Mouse (Mus musculus): ENCODE measurements around the gene Tle4. TPM values are rescaled to one million over a fixed set of nuclear protein-coding genes. Genes with fewer than 3 reads are reported as not detected.

Gene Tle4
- polyA plus RNA-seq, 1 experiment, result 0.41 TPM

- Histone ChIP-seq H3K36me3 (ENCODE audit: control insufficient read depth) (peaks cover 14% of the 10 kb centered on the region), H3K27me3 (ENCODE audit: control insufficient read depth) (no peaks in the 10 kb centered on the region), H3K4me3 (replicated peaks) (no peak overlapping the region), H3K9me3 (ENCODE audit: control insufficient read depth, low read length) (no peaks in the 10 kb centered on the region), H3K4me1 (ENCODE audit: control insufficient read depth) (peaks cover 6% of the 10 kb centered on the region; the same call in 1 of the 2 replicates)
- TF ChIP-seq GATA1 (IDR thresholded peaks at IDR 0.05; ENCODE audit: low read length), result no peak
- no peak for TF ChIP-seq TAL1 (IDR thresholded peaks at IDR 0.05; ENCODE audit: low read length)
Observed at GRCm38 (mm10) chr19:14516420-14516819, 81.4 kb downstream of the Tle4 start.

GRCm38 (mm10) chr19:14508819-14509218 is 89.0 kb downstream of the Tle4 start:
- Histone ChIP-seq H3K4me1 (ENCODE audit: control insufficient read depth) (peaks cover 5% of the 10 kb centered on the region), H3K27me3 (ENCODE audit: control insufficient read depth) (no peaks in the 10 kb centered on the region), H3K36me3 (ENCODE audit: control insufficient read depth) (peaks cover 6% of the 10 kb centered on the region), H3K4me3 (replicated peaks) (no peak overlapping the region), H3K9me3 (ENCODE audit: control insufficient read depth, low read length) (no peaks in the 10 kb centered on the region)
- no peak for TF ChIP-seq TAL1 (IDR thresholded peaks at IDR 0.05; ENCODE audit: low read length)
- TF ChIP-seq GATA1 (IDR thresholded peaks at IDR 0.05; ENCODE audit: low read length), result no peak

GRCm38 (mm10) chr19:14507911-14508310 is 89.9 kb downstream of the Tle4 start:
- H3K4me1 ChIP-seq (ENCODE audit: control insufficient read depth), result peaks cover 5% of the 10 kb centered on the region
- H3K36me3 ChIP-seq (ENCODE audit: control insufficient read depth), result peaks cover 6% of the 10 kb centered on the region
- no peaks in the 10 kb centered on the region for H3K9me3 ChIP-seq (ENCODE audit: control insufficient read depth, low read length)
- no peaks in the 10 kb centered on the region for H3K27me3 ChIP-seq (ENCODE audit: control insufficient read depth)
- TF ChIP-seq TAL1 (IDR thresholded peaks at IDR 0.05; ENCODE audit: low read length), result no peak
- no peak for TF ChIP-seq GATA1 (IDR thresholded peaks at IDR 0.05; ENCODE audit: low read length)
- no peak overlapping the region for H3K4me3 ChIP-seq (replicated peaks)

DNA sequence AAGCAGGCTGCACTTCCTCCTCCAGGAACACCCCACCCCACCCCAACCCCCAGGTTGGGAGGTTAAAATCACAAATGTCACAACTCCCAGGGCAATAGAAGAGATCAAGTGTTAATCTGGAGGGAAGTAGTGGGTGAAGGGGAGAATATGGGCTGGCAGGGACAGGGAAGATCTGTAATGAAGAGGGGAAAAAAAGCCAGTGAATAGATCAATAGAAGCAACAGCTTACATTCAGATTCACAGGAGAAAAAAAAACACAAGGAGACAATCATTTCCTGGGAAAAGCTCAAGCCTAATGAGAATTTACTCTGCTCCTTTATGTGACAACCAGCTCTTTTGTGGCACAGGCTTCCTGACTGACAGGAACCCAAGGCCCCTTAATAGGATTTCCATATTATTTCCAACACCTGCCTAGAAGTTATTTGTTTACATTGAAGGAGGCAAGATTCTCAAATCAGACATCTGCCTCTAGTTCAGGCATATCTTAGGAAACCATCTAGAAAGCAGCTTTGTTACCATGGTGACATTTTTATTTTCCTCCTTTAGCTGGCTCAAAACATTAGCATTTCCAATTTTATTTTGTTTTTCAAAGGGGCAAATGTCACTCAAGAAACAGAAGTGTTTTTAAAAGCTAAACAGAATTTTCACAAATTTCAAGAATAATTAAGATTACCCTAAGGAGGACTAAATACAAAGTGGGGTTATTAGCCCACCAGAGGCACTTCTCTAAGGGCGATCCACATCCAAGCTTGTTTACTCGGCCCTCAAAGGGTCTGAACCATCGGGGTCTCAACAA is 90.8 kb downstream of the Tle4 start:
- TF ChIP-seq GATA1 (IDR thresholded peaks at IDR 0.05; ENCODE audit: low read length), result no peak
- TF ChIP-seq TAL1 (IDR thresholded peaks at IDR 0.05; ENCODE audit: low read length), result no peak
- Histone ChIP-seq H3K4me1 (ENCODE audit: control insufficient read depth) (peaks cover 5% of the 10 kb centered on the region), H3K36me3 (ENCODE audit: control insufficient read depth) (peaks cover 6% of the 10 kb centered on the region), H3K9me3 (ENCODE audit: control insufficient read depth, low read length) (no peaks in the 10 kb centered on the region), H3K27me3 (ENCODE audit: control insufficient read depth) (no peaks in the 10 kb centered on the region), H3K4me3 (replicated peaks) (no peak overlapping the region)

DNA sequence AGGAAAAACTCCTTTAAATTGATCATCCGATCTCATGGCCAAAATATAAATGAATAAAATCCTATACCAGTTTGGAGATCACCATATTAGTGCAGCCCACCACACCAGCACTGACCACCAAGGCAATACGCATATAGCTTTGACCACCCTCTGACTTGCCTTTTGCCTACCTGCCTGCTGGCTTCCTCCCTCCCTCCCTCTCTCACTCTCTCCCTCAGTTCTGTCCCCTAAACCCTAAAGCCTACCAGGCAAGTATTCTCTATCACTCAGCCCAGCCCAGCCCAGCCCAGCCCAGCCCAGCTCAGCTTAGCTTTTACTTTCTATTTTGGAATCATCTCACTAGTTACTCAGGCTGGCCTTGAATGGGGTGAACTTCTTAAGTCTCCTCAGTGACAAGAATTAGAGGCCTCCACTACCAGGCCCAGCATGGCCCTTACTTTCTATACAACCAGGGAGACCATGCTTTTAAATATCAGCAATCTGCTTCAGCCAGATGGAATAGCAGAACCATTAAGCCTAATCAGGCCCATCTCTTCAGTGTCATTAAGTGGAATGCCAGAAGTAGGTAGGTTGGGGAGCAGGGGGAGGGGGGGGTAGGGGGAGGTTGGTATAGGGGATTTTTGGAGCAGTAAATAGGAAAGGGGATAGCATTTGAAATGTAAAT is 91.8 kb downstream of the Tle4 start:
- Histone ChIP-seq H3K4me1 (ENCODE audit: control insufficient read depth) (peaks cover 5% of the 10 kb centered on the region), H3K36me3 (ENCODE audit: control insufficient read depth) (peaks cover 6% of the 10 kb centered on the region), H3K27me3 (ENCODE audit: control insufficient read depth) (no peaks in the 10 kb centered on the region), H3K4me3 (replicated peaks) (no peak overlapping the region), H3K9me3 (ENCODE audit: control insufficient read depth, low read length) (no peaks in the 10 kb centered on the region)
- no peak for TF ChIP-seq GATA1 (IDR thresholded peaks at IDR 0.05; ENCODE audit: low read length)
- TF ChIP-seq TAL1 (IDR thresholded peaks at IDR 0.05; ENCODE audit: low read length), result no peak

DNA sequence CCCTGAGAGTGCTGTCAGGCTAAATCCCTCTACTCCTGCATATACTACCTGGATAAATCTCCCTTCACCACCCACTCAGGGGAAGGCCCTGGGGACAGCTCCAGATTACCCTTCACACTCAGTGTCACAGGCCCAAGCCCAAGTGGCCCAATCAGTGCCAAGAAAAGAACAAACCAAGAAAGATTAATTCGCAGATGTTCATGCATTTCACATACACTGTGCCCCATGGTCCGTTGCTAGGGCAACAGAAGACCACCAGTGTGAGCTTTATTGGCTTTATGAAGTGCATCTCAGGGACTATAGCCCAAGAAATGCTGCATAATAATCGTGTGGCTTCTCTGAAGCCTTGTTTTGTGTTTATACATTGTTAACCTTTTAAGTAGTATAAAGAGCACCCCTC is 92.5 kb downstream of the Tle4 start:
- Histone ChIP-seq H3K4me3 (replicated peaks) (no peak overlapping the region), H3K36me3 (ENCODE audit: control insufficient read depth) (peaks cover 6% of the 10 kb centered on the region), H3K9me3 (ENCODE audit: control insufficient read depth, low read length) (no peaks in the 10 kb centered on the region), H3K27me3 (ENCODE audit: control insufficient read depth) (no peaks in the 10 kb centered on the region), H3K4me1 (ENCODE audit: control insufficient read depth) (peaks cover 5% of the 10 kb centered on the region)
- TF ChIP-seq GATA1 (IDR thresholded peaks at IDR 0.05; ENCODE audit: low read length) (no peak), TAL1 (IDR thresholded peaks at IDR 0.05; ENCODE audit: low read length) (no peak)

- no peak for TF ChIP-seq TAL1 (IDR thresholded peaks at IDR 0.05; ENCODE audit: low read length)
- no peak for TF ChIP-seq GATA1 (IDR thresholded peaks at IDR 0.05; ENCODE audit: low read length)
- H3K9me3 ChIP-seq (ENCODE audit: control insufficient read depth, low read length), result no peaks in the 10 kb centered on the region
- H3K4me3 ChIP-seq (replicated peaks), result no peak overlapping the region
- no peaks in the 10 kb centered on the region for H3K27me3 ChIP-seq (ENCODE audit: control insufficient read depth)
- H3K4me1 ChIP-seq (ENCODE audit: control insufficient read depth), result peaks cover 5% of the 10 kb centered on the region
- H3K36me3 ChIP-seq (ENCODE audit: control insufficient read depth), result peaks cover 2% of the 10 kb centered on the region
Observed at GRCm38 (mm10) chr19:14503862-14504261, 94.0 kb downstream of the Tle4 start.

DNA sequence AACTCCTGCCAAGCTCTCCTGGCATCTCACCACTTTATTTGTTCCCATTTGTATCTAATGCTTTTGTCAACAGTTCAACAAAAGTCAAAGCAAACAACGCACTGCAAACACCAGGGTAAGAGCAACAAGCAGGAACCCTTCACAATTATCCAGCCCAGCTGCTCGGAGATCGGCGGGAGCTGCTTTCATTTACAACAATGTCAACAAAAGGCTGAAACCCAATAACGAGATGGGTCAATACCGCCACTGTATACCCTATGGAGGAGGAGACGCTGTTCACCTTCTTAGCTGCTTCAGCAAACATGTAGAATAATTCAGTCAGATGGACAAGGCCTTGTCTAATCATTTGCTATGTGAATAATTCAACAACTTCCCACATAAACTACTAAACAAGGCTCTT is 95.6 kb downstream of the Tle4 start:
- Histone ChIP-seq H3K36me3 (ENCODE audit: control insufficient read depth) (no peaks in the 10 kb centered on the region), H3K4me3 (replicated peaks) (no peak overlapping the region), H3K27me3 (ENCODE audit: control insufficient read depth) (no peaks in the 10 kb centered on the region), H3K9me3 (ENCODE audit: control insufficient read depth, low read length) (no peaks in the 10 kb centered on the region), H3K4me1 (ENCODE audit: control insufficient read depth) (peaks cover 5% of the 10 kb centered on the region)
- TF ChIP-seq GATA1 (IDR thresholded peaks at IDR 0.05; ENCODE audit: low read length) (no peak), TAL1 (IDR thresholded peaks at IDR 0.05; ENCODE audit: low read length) (no peak)

DNA sequence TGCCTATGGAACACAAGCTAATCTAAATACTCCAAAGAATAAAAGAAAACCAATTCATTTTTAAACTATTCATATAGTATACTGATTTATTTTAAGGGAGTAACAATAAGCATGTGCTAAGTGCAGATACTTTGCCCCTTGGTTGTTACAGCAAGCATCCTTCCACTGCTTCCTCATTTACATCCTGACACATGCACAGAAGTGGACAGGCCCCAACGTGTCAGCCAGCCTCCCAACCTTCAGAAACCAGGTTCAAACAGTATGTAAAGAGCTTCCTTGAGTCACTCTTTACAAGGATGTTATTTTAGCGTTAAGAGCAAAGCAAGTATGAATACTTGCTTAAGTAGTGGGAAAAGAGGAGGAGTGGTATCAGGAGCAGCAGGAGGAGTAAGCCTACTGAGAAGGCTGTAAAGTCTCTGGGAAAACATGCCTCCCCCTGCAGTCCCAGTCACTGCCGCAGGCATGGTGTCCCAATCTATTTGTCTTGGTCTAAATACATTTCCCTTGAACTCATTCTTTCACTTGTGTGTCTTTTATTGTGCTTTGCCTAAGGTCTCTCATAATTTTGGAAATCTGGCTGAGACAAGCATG is 97.9 kb downstream of the Tle4 start:
- Histone ChIP-seq H3K27me3 (ENCODE audit: control insufficient read depth) (no peaks in the 10 kb centered on the region), H3K4me1 (ENCODE audit: control insufficient read depth) (no peaks in the 10 kb centered on the region), H3K4me3 (replicated peaks) (no peak overlapping the region), H3K36me3 (ENCODE audit: control insufficient read depth) (no peaks in the 10 kb centered on the region), H3K9me3 (ENCODE audit: control insufficient read depth, low read length) (no peaks in the 10 kb centered on the region)
- TF ChIP-seq GATA1 (IDR thresholded peaks at IDR 0.05; ENCODE audit: low read length), result no peak
- TF ChIP-seq TAL1 (IDR thresholded peaks at IDR 0.05; ENCODE audit: low read length), result no peak
